Comparison of ENCODE assay signal across 32 mouse cellular contexts in the genomic region with DNA sequence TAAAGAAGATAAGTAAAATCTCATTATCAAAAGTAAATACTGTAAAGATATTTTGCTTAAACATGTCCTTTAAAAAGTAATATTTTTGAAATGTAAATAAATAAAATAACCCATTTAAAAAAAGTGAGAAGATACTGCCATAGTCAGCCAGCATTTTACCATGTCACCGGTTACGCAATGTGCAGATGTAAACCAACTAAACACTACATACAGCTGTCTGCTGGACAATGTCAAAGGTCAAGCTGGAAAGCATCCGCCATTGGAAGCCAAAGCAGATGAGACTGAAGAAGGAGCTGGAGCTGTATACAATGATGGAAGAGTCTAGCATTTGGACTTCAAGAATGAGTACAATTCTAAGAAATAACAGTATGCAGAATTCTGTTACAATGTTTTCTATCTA. TPM values are rescaled to one million over a fixed set of nuclear protein-coding genes. Genes with fewer than 3 reads are reported as not detected.
DNase-seq lines count a peak whose midpoint lies in the region; ATAC-seq and TF ChIP-seq lines count a peak whose summit lies in the region.
"Had no signal": no experiment of that assay in that cellular context is flagged by ENCODE, and none has a peak within 500 bp of the region (broad histone marks: within the 10 kb centered on the region; RNA-seq: fewer than 3 reads in every experiment).

No protein-coding gene starts in this region.

- H3K27me3 ChIP-seq in forebrain, embryonic 11.5 days (ENCODE audit: control insufficient read depth, insufficient read depth, low read length) = no peaks in the 10 kb centered on the region
- no peaks in the 10 kb centered on the region for H3K27me3 ChIP-seq in forebrain, embryonic 14.5 days (replicated peaks; ENCODE audit: control insufficient read depth, insufficient read depth, low read length)
- no peaks in the 10 kb centered on the region for H3K27me3 ChIP-seq in lung, embryonic 15.5 days
- H3K27me3 ChIP-seq in hindbrain, embryonic 12.5 days = no peaks in the 10 kb centered on the region
- no peaks in the 10 kb centered on the region for H3K27me3 ChIP-seq in kidney, adult 2 months (replicated peaks; ENCODE audit: control insufficient read depth, insufficient read depth, low read length)
- H3K27me3 ChIP-seq: embryonic facial prominence, embryonic 13.5 days; forebrain, embryonic 13.5 days; heart, embryonic 13.5 days; hindbrain, embryonic 15.5 days; intestine, embryonic 15.5 days; Patski had no signal

- no peak overlapping the region for H3K27ac ChIP-seq in forebrain, embryonic 11.5 days (ENCODE audit: low read depth, low read length)
- H3K27ac ChIP-seq in forebrain, embryonic 14.5 days (ENCODE audit: low read depth, low read length) = no peak overlapping the region
- no peak overlapping the region for H3K27ac ChIP-seq in lung, embryonic 15.5 days
- H3K27ac ChIP-seq in hindbrain, embryonic 12.5 days = no peak overlapping the region
- no peak overlapping the region for H3K27ac ChIP-seq in kidney, adult 2 months (ENCODE audit: insufficient read depth, low read depth, low read length)
- H3K27ac ChIP-seq: embryonic facial prominence, embryonic 13.5 days; forebrain, embryonic 13.5 days; gastrocnemius, adult 2 months; hindbrain, embryonic 15.5 days; intestine, embryonic 15.5 days had no signal

- peak; percentile 7 for DNase-seq in forebrain, embryonic 11.5 days (ENCODE audit: low spot score)
- no peak for DNase-seq in forebrain, embryonic 14.5 days (ENCODE audit: low spot score)
- no peak for DNase-seq in lung, postnatal 14 days
- peak; percentile 43 for DNase-seq in MN1 (ENCODE audit: low spot score)
- peak; percentile 28 for DNase-seq in yolk sac, embryonic 10.5 days (ENCODE audit: low spot score)
- DNase-seq in kidney, adult 2 months = no peak
- DNase-seq: adrenal gland, postnatal 10 days; adrenal gland, postnatal 36 days; B cell, adult 2 months; cerebellum, adult 11 months; cerebellum, adult 2 months; cerebellum, adult 9-11 months; cerebellum, postnatal 36 days; embryo, embryonic 11 days; forebrain, postnatal 0 days; gastrocnemius, adult 2 months; gastrocnemius, postnatal 14 days; heart, adult 18-20 months; heart, postnatal 14 days; heart, postnatal 4 days had no signal

- no peaks in the 10 kb centered on the region for H3K4me1 ChIP-seq in forebrain, embryonic 11.5 days (replicated peaks; ENCODE audit: control insufficient read depth, insufficient read depth, low read length)
- no peaks in the 10 kb centered on the region for H3K4me1 ChIP-seq in forebrain, embryonic 14.5 days (ENCODE audit: control insufficient read depth, insufficient read depth, low read length)
- peaks cover 4% of the 10 kb centered on the region for H3K4me1 ChIP-seq in lung, embryonic 15.5 days
- peaks cover 5% of the 10 kb centered on the region for H3K4me1 ChIP-seq in hindbrain, embryonic 12.5 days
- peaks cover 3% of the 10 kb centered on the region; the same call in 1 of the 2 replicates for H3K4me1 ChIP-seq in kidney, adult 2 months (ENCODE audit: control insufficient read depth, insufficient read depth, low read length)

- no peaks in the 10 kb centered on the region for H3K36me3 ChIP-seq in forebrain, embryonic 11.5 days (ENCODE audit: control insufficient read depth, insufficient read depth, low read length)
- H3K36me3 ChIP-seq in forebrain, embryonic 14.5 days (ENCODE audit: control insufficient read depth, insufficient read depth, low read length) = no peaks in the 10 kb centered on the region; the same call in 1 of the 2 replicates
- no peaks in the 10 kb centered on the region for H3K36me3 ChIP-seq in lung, embryonic 15.5 days
- H3K36me3 ChIP-seq in hindbrain, embryonic 12.5 days = peaks cover 3% of the 10 kb centered on the region; the same call in 1 of the 2 replicates
- H3K36me3 ChIP-seq in kidney, adult 2 months (ENCODE audit: control insufficient read depth, insufficient read depth, low read length) = no peaks in the 10 kb centered on the region; the same call in 1 of the 2 replicates
- H3K36me3 ChIP-seq: embryonic facial prominence, embryonic 10.5 days; intestine, embryonic 15.5 days had no signal

- WGBS in forebrain, embryonic 11.5 days = 92% methylated on average over 3 of the region's 3 CpGs
- WGBS in forebrain, embryonic 14.5 days = 94% methylated on average over 3 of the region's 3 CpGs
- 63% methylated on average over 3 of the region's 3 CpGs for WGBS in lung, embryonic 15.5 days
- 89% methylated on average over 3 of the region's 3 CpGs for WGBS in hindbrain, embryonic 12.5 days
- 91% methylated on average over 3 of the region's 3 CpGs for WGBS in kidney, adult 2 months

- H3K4me2 ChIP-seq in forebrain, embryonic 11.5 days (ENCODE audit: low read depth, low read length, severe bottlenecking) = no peak overlapping the region
- H3K4me2 ChIP-seq in forebrain, embryonic 14.5 days (ENCODE audit: low read length) = no peak overlapping the region
- no peak overlapping the region for H3K4me2 ChIP-seq in lung, embryonic 15.5 days
- H3K4me2 ChIP-seq in hindbrain, embryonic 12.5 days (replicated peaks) = no peak overlapping the region
- H3K4me2 ChIP-seq: embryonic facial prominence, embryonic 13.5 days; forebrain, embryonic 13.5 days; heart, embryonic 13.5 days; hindbrain, embryonic 15.5 days; intestine, embryonic 15.5 days had no signal

- H3K9ac ChIP-seq in forebrain, embryonic 11.5 days (ENCODE audit: low read length) = no peak overlapping the region
- H3K9ac ChIP-seq in forebrain, embryonic 14.5 days (ENCODE audit: low read length) = no peak overlapping the region
- H3K9ac ChIP-seq in lung, embryonic 15.5 days = no peak overlapping the region
- no peak overlapping the region for H3K9ac ChIP-seq in hindbrain, embryonic 12.5 days
- H3K9ac ChIP-seq: embryonic facial prominence, embryonic 13.5 days; forebrain, embryonic 13.5 days; forebrain, postnatal 0 days; hindbrain, embryonic 15.5 days; intestine, embryonic 15.5 days had no signal

- no peak for ATAC-seq in forebrain, embryonic 11.5 days (replicated peaks; ENCODE audit: low FRiP score)
- ATAC-seq in forebrain, embryonic 14.5 days = no peak
- ATAC-seq in lung, embryonic 15.5 days (ENCODE audit: borderline replicate concordance, extremely low read depth, low FRiP score, low TSS enrichment) = peak; percentile 85; the same call in 1 of the 2 replicates
- ATAC-seq in hindbrain, embryonic 12.5 days (ENCODE audit: low FRiP score) = no peak
- ATAC-seq: forebrain, embryonic 13.5 days; forebrain, postnatal 0 days; intestine, embryonic 15.5 days; Patski had no signal

- H3K9me3 ChIP-seq in forebrain, embryonic 11.5 days (ENCODE audit: control insufficient read depth, low read length) = no peaks in the 10 kb centered on the region
- no peaks in the 10 kb centered on the region for H3K9me3 ChIP-seq in forebrain, embryonic 14.5 days (replicated peaks; ENCODE audit: control insufficient read depth, low read length)
- no peaks in the 10 kb centered on the region for H3K9me3 ChIP-seq in lung, embryonic 15.5 days
- no peaks in the 10 kb centered on the region for H3K9me3 ChIP-seq in hindbrain, embryonic 12.5 days (replicated peaks)
- H3K9me3 ChIP-seq: embryonic facial prominence, embryonic 10.5 days; embryonic facial prominence, embryonic 13.5 days; forebrain, embryonic 13.5 days; heart, embryonic 10.5 days; heart, embryonic 13.5 days; hindbrain, embryonic 15.5 days; intestine, embryonic 15.5 days had no signal

- TF ChIP-seq CTCF in kidney, adult 2 months (conservative IDR thresholded peaks at IDR 0.05; ENCODE audit: insufficient read depth, insufficient read length, low read depth, low read length) = no peak

- no peak for TF ChIP-seq POLR2A in kidney, adult 2 months (IDR thresholded peaks at IDR 0.05; ENCODE audit: low read depth, low read length)

- H3K4me3 ChIP-seq in forebrain, embryonic 11.5 days (ENCODE audit: low read depth, low read length) = no peak overlapping the region
- H3K4me3 ChIP-seq in forebrain, embryonic 14.5 days (ENCODE audit: low read depth, low read length) = no peak overlapping the region
- no peak overlapping the region for H3K4me3 ChIP-seq in lung, embryonic 15.5 days
- no peak overlapping the region for H3K4me3 ChIP-seq in hindbrain, embryonic 12.5 days
- no peak overlapping the region for H3K4me3 ChIP-seq in kidney, adult 2 months (ENCODE audit: insufficient read depth, low read depth, low read length)
- H3K4me3 ChIP-seq: embryonic facial prominence, embryonic 10.5 days; embryonic facial prominence, embryonic 13.5 days; erythroblast, embryonic 14.5 days; forebrain, embryonic 13.5 days; gastrocnemius, adult 2 months; heart, embryonic 10.5 days; heart, embryonic 13.5 days; hindbrain, embryonic 15.5 days; intestine, embryonic 15.5 days had no signal

RNA-seq across cellular contexts. Expression of gene Fig4, which starts 15.4 kb away (rescaled TPM):
- 18.5 and 18.9 TPM in 2 replicates for polyA plus RNA-seq in forebrain, embryonic 11.5 days (2014; fragmentation: Nextera tagmentation; extraction: Ambion mirVana)
- 33.7 and 36.2 TPM in 2 replicates for polyA plus RNA-seq in forebrain, embryonic 14.5 days (2014; fragmentation: Nextera tagmentation; extraction: Ambion mirVana)
- 15.9 and 16.8 TPM in 2 replicates for polyA plus RNA-seq in lung, embryonic 15.5 days (2015; fragmentation: Nextera tagmentation; extraction: Ambion mirVana)
- 24.7 and 26.9 TPM in 2 replicates for polyA plus RNA-seq in hindbrain, embryonic 12.5 days (2016; fragmentation: Nextera tagmentation; extraction: Ambion mirVana)
- 12.6 and 13.4 TPM in 2 replicates for polyA plus RNA-seq in kidney, adult 2 months (2012; rRNA removed)

RNA-seq across cellular contexts. Expression of gene Ak9, which starts 16.2 kb away (rescaled TPM):
- polyA plus RNA-seq in forebrain, embryonic 11.5 days (2014; fragmentation: Nextera tagmentation; extraction: Ambion mirVana) = 0.05 TPM in 1 of 2 replicates, not detected in the other
- polyA plus RNA-seq in forebrain, embryonic 14.5 days (2014; fragmentation: Nextera tagmentation; extraction: Ambion mirVana) = 0.13 and 0.14 TPM in 2 replicates
- polyA plus RNA-seq in lung, embryonic 15.5 days (2015; fragmentation: Nextera tagmentation; extraction: Ambion mirVana) = 0.20 and 0.27 TPM in 2 replicates
- polyA plus RNA-seq in hindbrain, embryonic 12.5 days (2016; fragmentation: Nextera tagmentation; extraction: Ambion mirVana) = 0.35 and 0.44 TPM in 2 replicates
- 0.02 and 0.03 TPM in 2 replicates for polyA plus RNA-seq in kidney, adult 2 months (2012; rRNA removed)
- polyA plus RNA-seq: CD4-positive, CD25-positive, alpha-beta regulatory T cell, adult 4 months; erythroblast, embryonic 14.5 days; intestine, embryonic 15.5 days had no signal

Comparison
In these comparisons a context has a peak if more than half of its experiments do, and no peak if none do; other contexts are left out.
1. DNase-seq: peak in forebrain, embryonic 11.5 days (single experiment), MN1 (single experiment) and yolk sac, embryonic 10.5 days (single experiment); none in forebrain, embryonic 14.5 days (single experiment), lung, postnatal 14 days (single experiment) and kidney, adult 2 months (single experiment).